Mouse (Mus musculus) lung, adult 18-20 months (tissue): ENCODE measurements at regions not wholly inside any gene's neighbourhood (a gene's known extent, or its start where the extent isn't known, plus 50 kb on each side); places are given as distances from the start of the nearest gene placed in this dataset.

ENCODE experiments used
- DNase-seq, 2 experiments: peaks; one replicate each; pipeline ENCODE4 v3.0.0; 2022; ENCODE audit warnings: mixed read lengths in 2 of 2

GRCm38 (mm10) chr15:63670561-63670960, 174.4 kb downstream of the Gsdmc2 start:
- DNase-seq, result no peak

- DNase-seq, result no peak
These were observed 177.4 kb downstream of the Gsdmc2 start for GRCm38 (mm10) chr15:63667536-63667935.

- DNase-seq, result no peak
These were observed 179.5 kb downstream of the Gsdmc2 start for GRCm38 (mm10) chr15:63665517-63665916.

- no peak for DNase-seq
These were observed 180.1 kb downstream of the Gsdmc2 start for GRCm38 (mm10) chr15:63664877-63665276.

- no peak for DNase-seq
These were observed 182.8 kb downstream of the Gsdmc2 start for GRCm38 (mm10) chr15:63662183-63662582.

GRCm38 (mm10) chr15:63658031-63658521, 186.9 kb downstream of the Gsdmc2 start:
- no peak for DNase-seq

- DNase-seq, result peak; percentile 60
These were observed 192.6 kb downstream of the Gsdmc2 start for GRCm38 (mm10) chr15:63652216-63652961.

- no peak for DNase-seq
These were observed 193.9 kb downstream of the Gsdmc2 start for GRCm38 (mm10) chr15:63651120-63651519.

- peak; percentile 6 to 11 for DNase-seq
These were observed 196.6 kb downstream of the Gsdmc2 start for GRCm38 (mm10) chr15:63648142-63648989.

- no peak for DNase-seq
These were observed 220.2 kb downstream of the Gsdmc2 start for GRCm38 (mm10) chr15:63624814-63625213.

GRCm38 (mm10) chr15:63624249-63624648, 220.7 kb downstream of the Gsdmc2 start:
- DNase-seq, result no peak

- DNase-seq, result peak; percentile 5 to 14
These were observed 228.3 kb downstream of the Gsdmc2 start for GRCm38 (mm10) chr15:63616506-63617208.

GRCm38 (mm10) chr15:63614191-63614590, 230.8 kb downstream of the Gsdmc2 start:
- DNase-seq, result no peak

- no peak for DNase-seq
These were observed 231.9 kb downstream of the Gsdmc2 start for GRCm38 (mm10) chr15:63613120-63613519.

- no peak for DNase-seq
These were observed 233.8 kb downstream of the Gsdmc2 start for GRCm38 (mm10) chr15:63611161-63611560.

- no peak for DNase-seq
These were observed 241.8 kb downstream of the Gsdmc2 start for GRCm38 (mm10) chr15:63603100-63603714.

- peak in 1 of 2 experiments; percentile 15 for DNase-seq
These were observed 243.4 kb downstream of the Gsdmc2 start for GRCm38 (mm10) chr15:63601543-63601942.

- no peak for DNase-seq
These were observed 252.1 kb downstream of the Gsdmc2 start for GRCm38 (mm10) chr15:63592758-63593463.

GRCm38 (mm10) chr15:63559293-63559692, 285.7 kb downstream of the Gsdmc2 start:
- DNase-seq, result no peak

GRCm38 (mm10) chr15:63558691-63559090, 286.3 kb downstream of the Gsdmc2 start:
- no peak for DNase-seq

- no peak for DNase-seq
These were observed 287.2 kb downstream of the Gsdmc2 start for GRCm38 (mm10) chr15:63557816-63558215.

- DNase-seq, result no peak
These were observed 291.4 kb downstream of the Gsdmc2 start for GRCm38 (mm10) chr15:63553597-63553996.
